Mouse (Mus musculus) G1E (cell line): ENCODE measurements around the gene Rab3d. TPM values are rescaled to one million over a fixed set of nuclear protein-coding genes. Genes with fewer than 3 reads are reported as not detected.

Experiments
- ATAC-seq: 2 replicates; pipeline ENCODE4 v1.8.0; 2016; ENCODE audit warnings: mild to moderate bottlenecking; ENCODE audit not compliant: insufficient number of reproducible peaks, poor library complexity, low FRiP score, severe bottlenecking; ENCODE audit errors: extremely low read depth
- DNase-seq: peaks from one replicate; pipeline ENCODE4 v3.0.0; 2012; ENCODE audit warnings: low spot score
- H3K27me3 ChIP-seq: 2 replicates; pipeline ENCODE4 v1.6.1; 2012; ENCODE audit warnings: mild to moderate bottlenecking, low read length, inconsistent platforms; ENCODE audit not compliant: insufficient read depth
- H3K36me3 ChIP-seq: replicated peaks from 2 replicates; pipeline ENCODE3; 2012; ENCODE audit warnings: mild to moderate bottlenecking, inconsistent platforms
- H3K4me1 ChIP-seq: 2 replicates; pipeline ENCODE4 v1.6.1; 2012; ENCODE audit warnings: low read depth, low read length, inconsistent platforms, mixed read lengths; ENCODE audit not compliant: insufficient read depth
- H3K4me3 ChIP-seq: 2 replicates; pipeline ENCODE4 v1.5.1; 2012; ENCODE audit warnings: low read depth, mild to moderate bottlenecking, inconsistent platforms, low read length, moderate library complexity, mixed read lengths
- H3K9me3 ChIP-seq: replicated peaks from 2 replicates; pipeline ENCODE4 v1.6.1; 2012; ENCODE audit warnings: inconsistent platforms
- CTCF ChIP-seq: IDR thresholded peaks from 2 replicates; pipeline ENCODE4 v1.5.1; 2012; ENCODE audit warnings: low read depth, low read length, inconsistent platforms, mixed read lengths
- GATA1 ChIP-seq: IDR thresholded peaks from 2 replicates; pipeline ENCODE4 v1.6.1; 2012; ENCODE audit warnings: borderline replicate concordance, low read length, inconsistent platforms, mixed read lengths
- GATA2 ChIP-seq: IDR thresholded peaks from 2 replicates; pipeline ENCODE4 v1.6.1; 2012; ENCODE audit warnings: low read depth, low read length, inconsistent platforms, borderline replicate concordance
- POLR2AphosphoS5 ChIP-seq: IDR thresholded peaks from 2 replicates; pipeline ENCODE4 v1.6.1; 2012; ENCODE audit warnings: low read depth, low read length, inconsistent platforms; ENCODE audit not compliant: insufficient replicate concordance
- TAL1 ChIP-seq: conservative IDR thresholded peaks from 2 replicates; pipeline ENCODE4 v1.6.1; 2012; ENCODE audit warnings: low read depth, low read length, inconsistent platforms, mixed read lengths
- polyA plus RNA-seq: library from polyadenylated mRNA; stranded (reverse); fragments of >175 nt; gene quantifications from 2 replicates; pipeline ENCODE4 v1.2.3, GENCODE M21; 2012
- total RNA-seq, 2 experiments: library from RNA; stranded (forward) in 1 of 2; stranded (reverse) in 1 of 2; fragments of 200-1000 nt in 1 of 2; fragments of >200 nt in 1 of 2; fragmentation: Nextera tagmentation in 1 of 2; gene quantifications; 2 replicates each; pipeline ENCODE4 v1.2.3; 2014 to 2017

Gene Rab3d
- total and polyA plus RNA-seq, 3 experiments, result 3.7 to 8.5 (median 7.0) TPM

GRCm38 (mm10) chr9:21944267-21944666 is 26.3 kb upstream of the Rab3d start:
- peaks cover 19% of the 10 kb centered on the region for H3K27me3 ChIP-seq
- H3K36me3 ChIP-seq, result no peaks in the 10 kb centered on the region
- TF ChIP-seq POLR2AphosphoS5 (no peak), GATA1 (no peak), TAL1 (no peak), GATA2 (no peak), CTCF (no peak)
- ATAC-seq (no peak), DNase-seq (no peak)
- no peak overlapping the region for H3K4me3 ChIP-seq
- peaks cover 11% of the 10 kb centered on the region for H3K9me3 ChIP-seq
- H3K4me1 ChIP-seq, result peaks cover 20% of the 10 kb centered on the region

GRCm38 (mm10) chr9:21943638-21944037 is 25.6 kb upstream of the Rab3d start:
- no peak for DNase-seq
- peaks cover 20% of the 10 kb centered on the region for H3K4me1 ChIP-seq
- no peaks in the 10 kb centered on the region for H3K36me3 ChIP-seq
- peaks cover 19% of the 10 kb centered on the region for H3K27me3 ChIP-seq
- no peak overlapping the region for H3K4me3 ChIP-seq
- TF ChIP-seq GATA1 (no peak), TAL1 (no peak)
- no peak for ATAC-seq
- H3K9me3 ChIP-seq, result peaks cover 11% of the 10 kb centered on the region

- DNase-seq (no peak), ATAC-seq (no peak)
- TF ChIP-seq CTCF (no peak), POLR2AphosphoS5 (no peak)
- peaks cover 21% of the 10 kb centered on the region for H3K27me3 ChIP-seq
- peaks cover 11% of the 10 kb centered on the region for H3K9me3 ChIP-seq
- no peaks in the 10 kb centered on the region for H3K36me3 ChIP-seq
- H3K4me3 ChIP-seq, result no peak overlapping the region
- H3K4me1 ChIP-seq, result peaks cover 20% of the 10 kb centered on the region
Observed at GRCm38 (mm10) chr9:21943046-21943445, 25.1 kb upstream of the Rab3d start.

GRCm38 (mm10) chr9:21938234-21938855 is 20.4 kb upstream of the Rab3d start:
- H3K4me3 ChIP-seq, result no peak overlapping the region
- peaks cover 15% of the 10 kb centered on the region; the same call in 1 of the 2 replicates for H3K27me3 ChIP-seq
- DNase-seq (no peak), ATAC-seq (no peak)
- H3K4me1 ChIP-seq, result peaks cover 26% of the 10 kb centered on the region
- no peaks in the 10 kb centered on the region for H3K36me3 ChIP-seq
- no peak for TF ChIP-seq TAL1
- TF ChIP-seq GATA2, result no peak
- TF ChIP-seq CTCF, result no peak
- no peak for TF ChIP-seq POLR2AphosphoS5
- TF ChIP-seq GATA1, result no peak
- peaks cover 2% of the 10 kb centered on the region; the same call in 1 of the 2 replicates for H3K9me3 ChIP-seq

- TF ChIP-seq GATA1, result no peak
- TF ChIP-seq GATA2, result no peak
- Histone ChIP-seq H3K9me3 (no peaks in the 10 kb centered on the region), H3K4me3 (no peak overlapping the region), H3K36me3 (no peaks in the 10 kb centered on the region), H3K27me3 (peaks cover 12% of the 10 kb centered on the region; the same call in 1 of the 2 replicates), H3K4me1 (peaks cover 32% of the 10 kb centered on the region)
- no peak for ATAC-seq
- no peak for DNase-seq
Observed at GRCm38 (mm10) chr9:21937711-21938175, 19.8 kb upstream of the Rab3d start.

GRCm38 (mm10) chr9:21936692-21937570 is 18.9 kb upstream of the Rab3d start, which contains the start of gene Plppr2:
Gene Plppr2 (plus strand): TSS chr9:21937033.
- H3K9me3 ChIP-seq, result no peaks in the 10 kb centered on the region
- no peak for TF ChIP-seq GATA1
- no peak for TF ChIP-seq GATA2
- no peak for TF ChIP-seq POLR2AphosphoS5
- no peak for TF ChIP-seq TAL1
- no peak for TF ChIP-seq CTCF
- peaks cover 39% of the 10 kb centered on the region for H3K4me1 ChIP-seq
- peaks cover 12% of the 10 kb centered on the region; the same call in 1 of the 2 replicates for H3K27me3 ChIP-seq
- DNase-seq (peak; percentile 56), ATAC-seq (peak; percentile 99)
- H3K4me3 ChIP-seq, result peak within 1 kb of the TSS; percentile 74
- H3K36me3 ChIP-seq, result no peaks in the 10 kb centered on the region
